In genomic region chr8:20822434-20822833, GRCm38 (mm10) we compare ENCODE assay signal across 8 mouse cellular contexts.
DNase-seq lines count a peak whose midpoint lies in the region; TF ChIP-seq lines count a peak whose summit lies in the region.
"Not testable (repeated sequence)": the region's sequence is repeated elsewhere in the genome, so short reads cannot be mapped to it uniquely, and the experiment has no call there.

No protein-coding gene starts in this region.

- H3K4me3 ChIP-seq in lung, adult 2 months (replicated peaks; ENCODE audit: extremely low read depth, low read depth, low read length) = not testable (repeated sequence)

- DNase-seq in T-cell, adult 2 months (ENCODE audit: low spot score) = peak; percentile 37
- peak; percentile 29 for DNase-seq in cerebellum, adult 9-11 months
- DNase-seq in gastrocnemius, postnatal 14 days = peak; percentile 23
- peak; percentile 51 for DNase-seq in heart, postnatal 4 days
- DNase-seq in layer of hippocampus, adult 9-11 months = peak; percentile 24
- DNase-seq in lung, adult 2 months = peak; percentile 42
- DNase-seq in right cerebral cortex, postnatal 14 days = peak; percentile 3
- DNase-seq in thymus, postnatal 14 days = peak; percentile 19

- intact Hi-C loops in gastrocnemius, postnatal 14 days (cut with DNase I; ENCODE audit: low total_unique reads) = not testable (repeated sequence)

- not testable (repeated sequence) for H3K4me1 ChIP-seq in lung, adult 2 months (ENCODE audit: control insufficient read depth, insufficient read depth, low read length)

- not testable (repeated sequence) for TF ChIP-seq CTCF in lung, adult 2 months (IDR thresholded peaks at IDR 0.05; ENCODE audit: insufficient read depth, low read length)

- 75% methylated on average over 4 of the region's 5 CpGs for WGBS in lung, adult 2 months

- not testable (repeated sequence) for TF ChIP-seq POLR2A in lung, adult 2 months (IDR thresholded peaks at IDR 0.05; ENCODE audit: borderline replicate concordance, extremely low read depth, low read depth, low read length)
